Mouse (Mus musculus) 3134 (cell line): ENCODE data around the gene Gkn3.

Experiments
- DNase-seq: peaks from one replicate; pipeline ENCODE4 v3.0.0-alpha.2; 2011; ENCODE audit warnings: low spot score; ENCODE audit not compliant: insufficient read length; ENCODE audit errors: extremely low read depth

The Gkn3 gene

GRCm38 (mm10) chr6:87369223-87369622 lies 19.5 kb downstream of the Gkn3 start:
- no peak for DNase-seq

- no peak for DNase-seq
These were observed 34.3 kb downstream of the Gkn3 start for GRCm38 (mm10) chr6:87354441-87354840.

- DNase-seq = no peak
These were observed 37.9 kb downstream of the Gkn3 start, which contains the start of gene Gkn1 for GRCm38 (mm10) chr6:87350829-87351228. Gkn1 (minus strand) TSS chr6:87350942.

GRCm38 (mm10) chr6:87335935-87336295 lies 52.8 kb downstream of the Gkn3 start:
- DNase-seq = no peak

GRCm38 (mm10) chr6:87335091-87335934 lies 53.4 kb downstream of the Gkn3 start, which contains the start of gene Antxr1:
Antxr1 (minus strand) TSS chr6:87335821.
- peak; percentile 50 for DNase-seq

- DNase-seq = no peak
These were observed 54.2 kb downstream of the Gkn3 start for GRCm38 (mm10) chr6:87334361-87335090.
